Mouse (Mus musculus) heart, adult 2 months (tissue): ENCODE measurements around the gene Romo1. TPM values are rescaled to one million over a fixed set of nuclear protein-coding genes. Genes with fewer than 3 reads are reported as not detected.
"Not testable (repeated sequence)": the region's sequence is repeated elsewhere in the genome, so short reads cannot be mapped to it uniquely, and the experiment has no call there.

ENCODE experiments used
- DNase-seq, 2 experiments: peaks; one replicate each; pipeline ENCODE4 v3.0.0; 2021
- H3K27ac ChIP-seq: fragments of 200-600 bp; 2 replicates; pipeline ENCODE4 v1.8.1; 2022
- H3K27me3 ChIP-seq: fragments of 200-500 bp; 2 replicates; pipeline ENCODE4 v1.6.1; 2012; ENCODE audit warnings: mild to moderate bottlenecking, low read length, inconsistent platforms, mixed read lengths; ENCODE audit not compliant: control insufficient read depth, insufficient read depth
- H3K36me3 ChIP-seq: fragments of 200-500 bp; 2 replicates; pipeline ENCODE4 v1.6.1; 2012; ENCODE audit warnings: low read length, inconsistent platforms; ENCODE audit not compliant: control insufficient read depth, insufficient read depth
- H3K4me1 ChIP-seq: fragments of 200-500 bp; 2 replicates; pipeline ENCODE4 v1.6.1; 2011; ENCODE audit warnings: low read length; ENCODE audit not compliant: control insufficient read depth, insufficient read depth
- H3K4me3 ChIP-seq: fragments of 200-600 bp; 2 replicates; pipeline ENCODE4 v1.8.1; 2022
- H3K79me2 ChIP-seq: fragments of 200-500 bp; replicated peaks from 2 replicates; pipeline ENCODE4 v1.6.1; 2012; ENCODE audit warnings: mild to moderate bottlenecking, inconsistent platforms, low read length, moderate library complexity, mixed read lengths; ENCODE audit not compliant: control insufficient read depth, insufficient read depth
- H3K9ac ChIP-seq: fragments of 200-500 bp; 2 replicates; pipeline ENCODE4 v1.6.1; 2012; ENCODE audit warnings: low read depth, mild to moderate bottlenecking, control low read depth, inconsistent platforms, low read length, mixed read lengths
- CTCF ChIP-seq: fragments of 200-600 bp; IDR thresholded peaks from 2 replicates; pipeline ENCODE4 v1.8.1; 2022; ENCODE audit warnings: antibody characterized with exemption, mild to moderate bottlenecking, moderate library complexity
- EP300 ChIP-seq: fragments of 200-500 bp; IDR thresholded peaks from 2 replicates; pipeline ENCODE4 v1.6.1; 2011; ENCODE audit warnings: low read depth, low read length, control low read depth; ENCODE audit not compliant: insufficient read depth
- POLR2A ChIP-seq: fragments of 200-500 bp; IDR thresholded peaks from 2 replicates; pipeline ENCODE4 v1.6.1; 2011; ENCODE audit warnings: mild to moderate bottlenecking, low read depth, low read length, control low read depth; ENCODE audit not compliant: insufficient read depth
- WGBS: fragments of 180-500 bp; shearing (Covaris S2); methylation state at CpG from one replicate; pipeline ENCODE4 v1.1.7; 2018; 5-methylcytosine and 5-hydroxymethylcytosine counted together
- intact Hi-C: fragments of 180-260 bp; cut with DNase I; formaldehyde crosslinking; loops from one replicate; pipeline ENCODE4 v1.15.1; 2025
- polyA plus RNA-seq: library from polyadenylated mRNA; depleted of rRNA; stranded (reverse); fragments of >200 nt; gene quantifications from 2 replicates; pipeline ENCODE4 v1.2.3, GENCODE M21; 2012
- total RNA-seq, 2 experiments: library from RNA; stranded (reverse); gene quantifications; 2 replicates each; pipeline ENCODE4 v1.2.3; 2021

The Romo1 gene
- total and polyA plus RNA-seq, 3 experiments: 304 to 367 (median 321) TPM

GRCm38 (mm10) chr2:156180824-156181590 is 37.2 kb downstream of the Romo1 start:
- H3K36me3 ChIP-seq: peaks cover 27% of the 10 kb centered on the region
- 3% methylated on average over 8 of the region's 8 CpGs for WGBS
- H3K27ac ChIP-seq: peak overlapping the region; percentile 100
- no peak for TF ChIP-seq CTCF
- no peak for TF ChIP-seq POLR2A
- TF ChIP-seq EP300: no peak
- peak overlapping the region; percentile 83 for H3K9ac ChIP-seq
- intact Hi-C loops: loop anchor here (1.0 to 5.0 kb wide), 3 partner anchors 13 to 98 kb away; no protein-coding TSS in a partner anchor
- H3K79me2 ChIP-seq: peaks cover 6% of the 10 kb centered on the region
- no peaks in the 10 kb centered on the region for H3K27me3 ChIP-seq
- peaks cover 7% of the 10 kb centered on the region for H3K4me1 ChIP-seq
- DNase-seq: no peak
- H3K4me3 ChIP-seq: peak overlapping the region; percentile 70

GRCm38 (mm10) chr2:156181592-156181991 is 37.8 kb downstream of the Romo1 start:
- intact Hi-C loops: loop anchor here (2.0 to 5.0 kb wide), 2 partner anchors 76 to 97 kb away; no protein-coding TSS in a partner anchor
- DNase-seq: no peak
- Histone ChIP-seq H3K4me1 (peaks cover 7% of the 10 kb centered on the region), H3K27ac (peak overlapping the region; percentile 100), H3K79me2 (peaks cover 6% of the 10 kb centered on the region), H3K9ac (no peak overlapping the region), H3K36me3 (peaks cover 21% of the 10 kb centered on the region), H3K4me3 (no peak overlapping the region), H3K27me3 (no peaks in the 10 kb centered on the region)
- WGBS: 84% methylated on average over 2 of the region's 2 CpGs
- no peak for TF ChIP-seq EP300
- no peak for TF ChIP-seq CTCF
- no peak for TF ChIP-seq POLR2A

GRCm38 (mm10) chr2:156189241-156189640 is 45.4 kb downstream of the Romo1 start:
- H3K27me3 ChIP-seq, intact Hi-C loops, H3K79me2 ChIP-seq, H3K4me3 ChIP-seq, DNase-seq, H3K27ac ChIP-seq, H3K4me1 ChIP-seq, H3K9ac ChIP-seq, H3K36me3 ChIP-seq: not testable (repeated sequence)
- 58% methylated on average over 7 of the region's 7 CpGs for WGBS

- peak; percentile 50 to 65 for DNase-seq
- no peaks in the 10 kb centered on the region for H3K79me2 ChIP-seq
- no peaks in the 10 kb centered on the region for H3K27me3 ChIP-seq
- no peaks in the 10 kb centered on the region for H3K36me3 ChIP-seq
- WGBS: 61% methylated on average over 14 of the region's 14 CpGs
- H3K4me3 ChIP-seq: no peak overlapping the region
- H3K27ac ChIP-seq: peak overlapping the region; percentile 31
- TF ChIP-seq EP300 (no peak), CTCF (no peak), POLR2A (no peak)
- H3K9ac ChIP-seq: no peak overlapping the region
- intact Hi-C loops: no loop called here
- H3K4me1 ChIP-seq: peaks cover 5% of the 10 kb centered on the region
These were observed 46.4 kb downstream of the Romo1 start for GRCm38 (mm10) chr2:156190004-156190896.

- no peaks in the 10 kb centered on the region for H3K27me3 ChIP-seq
- intact Hi-C loops: no loop called here
- peaks cover 7% of the 10 kb centered on the region for H3K4me1 ChIP-seq
- no peaks in the 10 kb centered on the region for H3K36me3 ChIP-seq
- no peak overlapping the region for H3K27ac ChIP-seq
- no peak overlapping the region for H3K9ac ChIP-seq
- H3K4me3 ChIP-seq: no peak overlapping the region
- no peak for DNase-seq
- 99% methylated on average over 2 of the region's 2 CpGs for WGBS
- H3K79me2 ChIP-seq: no peaks in the 10 kb centered on the region
- no peak for TF ChIP-seq EP300
- peak; percentile 25; the same call in 1 of the 2 replicates for TF ChIP-seq CTCF
- TF ChIP-seq POLR2A: no peak
These were observed 47.7 kb downstream of the Romo1 start for GRCm38 (mm10) chr2:156191540-156191939.

GRCm38 (mm10) chr2:156192068-156192467 is 48.2 kb downstream of the Romo1 start:
- no peaks in the 10 kb centered on the region for H3K27me3 ChIP-seq
- intact Hi-C loops: no loop called here
- WGBS: 84% methylated on average over 2 of the region's 2 CpGs

More at GRCm38 (mm10) chr2:156192068-156192467, 48.2 kb downstream of the Romo1 start:
- Histone ChIP-seq H3K27ac (no peak overlapping the region), H3K4me1 (peaks cover 7% of the 10 kb centered on the region), H3K36me3 (no peaks in the 10 kb centered on the region), H3K9ac (no peak overlapping the region), H3K4me3 (no peak overlapping the region), H3K79me2 (no peaks in the 10 kb centered on the region)
- TF ChIP-seq CTCF (no peak), EP300 (no peak), POLR2A (no peak)
- DNase-seq: no peak
